Mouse (Mus musculus) hindbrain, embryonic 15.5 days (tissue): ENCODE results near the gene Mecr. TPM values are rescaled to one million over a fixed set of nuclear protein-coding genes. Genes with fewer than 3 reads are reported as not detected.

Experiments
- ATAC-seq: fragments of 200-750 bp; cut with Nextera tagmentation; 2 replicates; pipeline ENCODE4 v1.8.0; 2017; ENCODE audit warnings: low read depth, moderate number of reproducible peaks, moderate TSS enrichment; ENCODE audit not compliant: low FRiP score
- H3K27ac ChIP-seq: fragments of 300-500 bp; sonication (generic); replicated peaks from 2 replicates; pipeline ENCODE4 v1.5.1; 2015; ENCODE audit warnings: mild to moderate bottlenecking, inconsistent platforms
- H3K27me3 ChIP-seq: fragments of 300-500 bp; sonication (generic); 2 replicates; pipeline ENCODE4 v1.6.1; 2015; ENCODE audit warnings: control low read depth, inconsistent platforms
- H3K36me3 ChIP-seq: fragments of 300-500 bp; sonication (generic); 2 replicates; pipeline ENCODE4 v1.6.1; 2015; ENCODE audit warnings: control low read depth, inconsistent platforms
- H3K4me1 ChIP-seq: fragments of 300-500 bp; sonication (generic); replicated peaks from 2 replicates; pipeline ENCODE4 v1.6.1; 2015; ENCODE audit warnings: control low read depth, inconsistent platforms
- H3K4me2 ChIP-seq: fragments of 300-500 bp; sonication (generic); 2 replicates; pipeline ENCODE4 v1.6.1; 2015; ENCODE audit warnings: moderate library complexity, mild to moderate bottlenecking, inconsistent platforms
- H3K4me3 ChIP-seq: fragments of 300-500 bp; sonication (generic); 2 replicates; pipeline ENCODE4 v1.5.1; 2015; ENCODE audit warnings: mild to moderate bottlenecking, inconsistent platforms
- H3K9ac ChIP-seq: fragments of 300-500 bp; sonication (generic); 2 replicates; pipeline ENCODE4 v1.6.1; 2015; ENCODE audit warnings: inconsistent platforms
- H3K9me3 ChIP-seq: fragments of 300-500 bp; sonication (generic); 2 replicates; pipeline ENCODE4 v1.6.1; 2016; ENCODE audit warnings: control low read depth, inconsistent platforms
- WGBS: fragments of 180-500 bp; shearing (Covaris S2); methylation state at CpG from one replicate; pipeline ENCODE4 v1.1.7; 2015; 5-methylcytosine and 5-hydroxymethylcytosine counted together
- polyA plus RNA-seq: library from polyadenylated mRNA; unstranded; fragments of >200 nt; fragmentation: Nextera tagmentation; extraction: Ambion mirVana; gene quantifications from 2 replicates; pipeline ENCODE4 v1.2.1, GENCODE M21; 2015

Mecr gene
- polyA plus RNA-seq, 1 experiment from 2014 or later = 37.9 TPM

GRCm38 (mm10) chr4:131874169-131874536 lies 30.9 kb downstream of the Mecr start:
- WGBS = under 1% methylated on average over 20 of the region's 20 CpGs
- H3K4me1 ChIP-seq = peaks cover 46% of the 10 kb centered on the region
- H3K4me3 ChIP-seq = peak overlapping the region; percentile 97
- H3K27me3 ChIP-seq = no peaks in the 10 kb centered on the region
- H3K9ac ChIP-seq = peak overlapping the region; percentile 100
- ATAC-seq = no peak
- peak overlapping the region; percentile 100 for H3K27ac ChIP-seq
- H3K9me3 ChIP-seq = no peaks in the 10 kb centered on the region
- peak overlapping the region; percentile 95 for H3K4me2 ChIP-seq
- H3K36me3 ChIP-seq = no peaks in the 10 kb centered on the region

GRCm38 (mm10) chr4:131874567-131874966 lies 31.3 kb downstream of the Mecr start:
- Histone ChIP-seq H3K9me3 (no peaks in the 10 kb centered on the region), H3K4me2 (peak overlapping the region; percentile 95), H3K36me3 (no peaks in the 10 kb centered on the region), H3K27me3 (no peaks in the 10 kb centered on the region), H3K4me1 (peaks cover 49% of the 10 kb centered on the region), H3K4me3 (peak overlapping the region; percentile 97), H3K9ac (peak overlapping the region; percentile 100), H3K27ac (peak overlapping the region; percentile 100)
- WGBS = 4% methylated on average over 11 of the region's 11 CpGs
- no peak for ATAC-seq

DNA sequence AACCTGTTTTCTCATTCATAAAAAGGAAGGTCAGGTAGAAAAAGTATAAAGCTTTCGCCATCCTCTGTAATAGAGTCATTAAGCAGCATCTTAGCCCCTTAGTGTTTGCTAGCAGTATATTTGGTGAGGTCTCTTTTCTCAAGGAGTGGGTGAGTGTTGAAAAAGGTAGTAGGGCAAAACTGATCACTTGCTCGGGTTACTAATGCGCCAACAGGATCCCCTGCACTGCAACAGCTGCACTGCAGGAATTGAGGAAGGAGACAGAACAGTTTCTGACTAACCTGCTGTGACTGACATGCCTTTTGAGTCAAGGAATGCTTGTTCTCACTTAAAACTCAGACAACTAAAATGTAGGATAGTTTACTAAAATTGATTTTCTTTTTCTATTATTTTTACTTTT lies 32.0 kb downstream of the Mecr start:
- ATAC-seq = no peak
- Histone ChIP-seq H3K36me3 (no peaks in the 10 kb centered on the region), H3K27ac (no peak overlapping the region), H3K4me1 (peaks cover 56% of the 10 kb centered on the region), H3K4me2 (peak overlapping the region; percentile 95), H3K9me3 (no peaks in the 10 kb centered on the region), H3K27me3 (no peaks in the 10 kb centered on the region), H3K9ac (peak overlapping the region; percentile 100), H3K4me3 (peak overlapping the region; percentile 97)
- WGBS = 41% methylated on average over 3 of the region's 3 CpGs

GRCm38 (mm10) chr4:131876836-131877235 lies 33.6 kb downstream of the Mecr start:
- Histone ChIP-seq H3K9ac (no peak overlapping the region), H3K36me3 (no peaks in the 10 kb centered on the region), H3K4me1 (peaks cover 66% of the 10 kb centered on the region), H3K27me3 (no peaks in the 10 kb centered on the region), H3K4me3 (peak overlapping the region; percentile 1; the same call in 1 of the 2 replicates), H3K9me3 (no peaks in the 10 kb centered on the region), H3K27ac (0 out of 2 replicates have a peak overlapping the region, but pooled peaks have one; percentile 14), H3K4me2 (peak overlapping the region; percentile 95)
- 55% methylated on average over 2 of the region's 2 CpGs for WGBS
- no peak for ATAC-seq

GRCm38 (mm10) chr4:131879692-131880091 lies 36.4 kb downstream of the Mecr start:
- WGBS = 68% methylated on average over 1 of the region's 1 CpGs
- ATAC-seq = no peak
- Histone ChIP-seq H3K9ac (no peak overlapping the region), H3K4me1 (peaks cover 67% of the 10 kb centered on the region), H3K27me3 (no peaks in the 10 kb centered on the region), H3K9me3 (no peaks in the 10 kb centered on the region), H3K4me3 (no peak overlapping the region), H3K36me3 (no peaks in the 10 kb centered on the region), H3K4me2 (no peak overlapping the region), H3K27ac (no peak overlapping the region)

GRCm38 (mm10) chr4:131881306-131881705 lies 38.0 kb downstream of the Mecr start:
- peaks cover 51% of the 10 kb centered on the region for H3K4me1 ChIP-seq
- no peak overlapping the region for H3K27ac ChIP-seq
- no peak overlapping the region for H3K4me3 ChIP-seq
- no peak overlapping the region for H3K4me2 ChIP-seq
- H3K9me3 ChIP-seq = no peaks in the 10 kb centered on the region
- no peaks in the 10 kb centered on the region for H3K27me3 ChIP-seq
- H3K36me3 ChIP-seq = 0 out of 2 replicates have a peak, but pooled peaks cover 5% of the 10 kb centered on the region
- 89% methylated on average over 7 of the region's 7 CpGs for WGBS
- no peak overlapping the region for H3K9ac ChIP-seq
- no peak for ATAC-seq

- Histone ChIP-seq H3K27ac (no peak overlapping the region), H3K36me3 (0 out of 2 replicates have a peak, but pooled peaks cover 8% of the 10 kb centered on the region), H3K4me3 (no peak overlapping the region), H3K4me1 (peaks cover 32% of the 10 kb centered on the region), H3K9me3 (no peaks in the 10 kb centered on the region), H3K4me2 (no peak overlapping the region), H3K9ac (no peak overlapping the region), H3K27me3 (no peaks in the 10 kb centered on the region)
- WGBS = 80% methylated on average over 6 of the region's 6 CpGs
- no peak for ATAC-seq
Measured at GRCm38 (mm10) chr4:131883571-131883970, 40.3 kb downstream of the Mecr start.

GRCm38 (mm10) chr4:131885376-131885775 lies 42.1 kb downstream of the Mecr start:
- 81% methylated on average over 6 of the region's 6 CpGs for WGBS

DNA sequence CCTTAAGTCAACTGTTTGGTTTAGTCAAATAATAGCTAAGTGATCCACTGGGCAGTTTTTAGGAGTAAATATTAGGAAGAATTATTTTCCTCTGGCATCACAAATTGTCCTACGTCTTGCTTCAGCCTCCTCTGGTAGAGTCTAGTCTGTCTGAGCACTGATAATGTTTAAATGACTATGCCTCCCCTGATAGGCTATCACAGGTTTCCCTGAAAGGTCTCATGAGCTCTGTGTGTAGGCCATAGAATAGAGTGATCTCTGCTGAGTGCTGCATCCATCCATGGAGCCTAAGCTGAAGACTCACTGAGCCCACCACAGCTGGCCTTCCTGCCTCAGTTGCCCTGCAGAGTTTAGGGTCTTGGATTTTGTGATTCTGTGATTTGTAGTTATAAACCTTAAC lies 45.3 kb downstream of the Mecr start:
- 73% methylated on average over 1 of the region's 1 CpGs for WGBS
- peaks cover 7% of the 10 kb centered on the region; the same call in 1 of the 2 replicates for H3K4me1 ChIP-seq

More at GRCm38 (mm10) chr4:131885376-131885775, 42.1 kb downstream of the Mecr start:
- ATAC-seq = no peak
- peaks cover 21% of the 10 kb centered on the region for H3K4me1 ChIP-seq
- no peak overlapping the region for H3K4me2 ChIP-seq
- H3K4me3 ChIP-seq = no peak overlapping the region
- no peak overlapping the region for H3K9ac ChIP-seq
- H3K27ac ChIP-seq = no peak overlapping the region
- 0 out of 2 replicates have a peak, but pooled peaks cover 8% of the 10 kb centered on the region for H3K36me3 ChIP-seq
- no peaks in the 10 kb centered on the region for H3K27me3 ChIP-seq
- H3K9me3 ChIP-seq = no peaks in the 10 kb centered on the region

GRCm38 (mm10) chr4:131890692-131891091 lies 47.4 kb downstream of the Mecr start:
- peaks cover 37% of the 10 kb centered on the region for H3K36me3 ChIP-seq
- H3K27me3 ChIP-seq = no peaks in the 10 kb centered on the region
- H3K4me3 ChIP-seq = no peak overlapping the region
- H3K4me1 ChIP-seq = no peaks in the 10 kb centered on the region
- no peak overlapping the region for H3K4me2 ChIP-seq
- no peaks in the 10 kb centered on the region for H3K9me3 ChIP-seq
- WGBS = 91% methylated on average over 3 of the region's 3 CpGs
- H3K27ac ChIP-seq = no peak overlapping the region
- no peak for ATAC-seq
- no peak overlapping the region for H3K9ac ChIP-seq

More for the DNA sequence above, 45.3 kb downstream of the Mecr start:
- Histone ChIP-seq H3K9me3 (no peaks in the 10 kb centered on the region), H3K27ac (no peak overlapping the region), H3K4me3 (no peak overlapping the region), H3K9ac (no peak overlapping the region), H3K36me3 (peaks cover 25% of the 10 kb centered on the region), H3K4me2 (no peak overlapping the region), H3K27me3 (no peaks in the 10 kb centered on the region)
- no peak for ATAC-seq

DNA sequence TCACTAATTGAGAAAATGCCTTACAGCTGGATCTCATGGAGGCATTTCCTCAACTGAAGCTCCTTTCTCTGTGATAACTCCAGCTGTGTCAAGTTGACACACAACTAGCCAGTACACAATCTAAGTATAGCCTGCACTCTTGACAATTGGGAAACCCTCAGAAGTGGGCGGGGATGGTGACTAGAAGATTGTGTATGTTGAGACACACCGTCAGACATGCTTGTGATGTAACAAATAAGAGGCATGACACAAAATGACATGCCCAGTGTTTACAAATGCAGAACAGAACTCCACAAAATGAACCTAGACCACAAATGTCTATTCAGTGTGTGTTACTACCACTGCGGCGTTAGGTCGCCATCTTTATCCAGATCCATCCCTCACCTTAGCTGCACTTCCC lies 53.8 kb downstream of the Mecr start:
- Histone ChIP-seq H3K27ac (no peak overlapping the region), H3K9me3 (no peaks in the 10 kb centered on the region), H3K4me2 (no peak overlapping the region), H3K36me3 (peaks cover 78% of the 10 kb centered on the region), H3K9ac (no peak overlapping the region), H3K4me1 (no peaks in the 10 kb centered on the region), H3K27me3 (no peaks in the 10 kb centered on the region), H3K4me3 (no peak overlapping the region)
- no peak for ATAC-seq
- 94% methylated on average over 5 of the region's 5 CpGs for whole genome bisulfite sequencing

DNA sequence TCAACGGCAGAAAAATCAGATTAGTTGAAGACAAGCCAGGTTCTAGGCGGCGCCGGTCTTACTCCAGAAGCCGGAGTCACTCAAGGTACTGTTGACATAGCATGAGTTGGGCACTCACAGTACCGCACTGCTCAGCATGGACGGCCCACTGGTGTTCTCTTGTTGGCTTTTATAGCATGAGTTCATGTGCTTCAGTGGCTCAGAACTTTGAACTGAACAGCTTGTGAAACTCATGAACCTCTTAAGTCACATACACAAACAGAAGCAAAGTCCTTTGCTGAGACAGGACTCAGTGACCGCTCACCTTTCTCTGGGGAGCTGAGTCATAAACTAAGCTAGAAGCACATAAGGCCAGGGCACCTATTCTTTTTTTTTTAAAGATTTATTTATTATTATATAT lies 54.5 kb downstream of the Mecr start:
- Histone ChIP-seq H3K9me3 (no peaks in the 10 kb centered on the region), H3K27me3 (no peaks in the 10 kb centered on the region), H3K4me2 (no peak overlapping the region), H3K4me3 (no peak overlapping the region), H3K36me3 (peaks cover 78% of the 10 kb centered on the region), H3K27ac (no peak overlapping the region), H3K4me1 (no peaks in the 10 kb centered on the region), H3K9ac (no peak overlapping the region)
- WGBS = 94% methylated on average over 8 of the region's 8 CpGs
- no peak for ATAC-seq
